Comparison of ENCODE assay signal across 10 mouse cellular contexts in genomic region chr7:144942744-144943135, GRCm38 (mm10). TPM values are rescaled to one million over a fixed set of nuclear protein-coding genes. Genes with fewer than 3 reads are reported as not detected.
DNase-seq lines count a peak whose midpoint lies in the region; ATAC-seq lines count a peak whose summit lies in the region.
"Had no signal": no experiment of that assay in that cellular context is flagged by ENCODE, and none has a peak within 500 bp of the region (broad histone marks: within the 10 kb centered on the region; RNA-seq: fewer than 3 reads in every experiment).

No protein-coding gene starts in this region.

- peak overlapping the region; percentile 98 for H3K4me2 ChIP-seq in heart, embryonic 11.5 days
- H3K4me2 ChIP-seq in intestine, embryonic 15.5 days (replicated peaks) = peak overlapping the region; percentile 96
- H3K4me2 ChIP-seq in midbrain, embryonic 14.5 days (ENCODE audit: low read length) = peak overlapping the region; percentile 96

- intact Hi-C loops in heart, postnatal 36 days (cut with DNase I) = loop anchor here (2.0 kb wide), 1 partner anchor 54 kb away; no protein-coding TSS in a partner anchor

- H3K9me3 ChIP-seq in heart, embryonic 11.5 days (replicated peaks; ENCODE audit: control insufficient read depth, low read length) = no peaks in the 10 kb centered on the region
- H3K9me3 ChIP-seq in intestine, embryonic 15.5 days = no peaks in the 10 kb centered on the region
- no peaks in the 10 kb centered on the region for H3K9me3 ChIP-seq in midbrain, embryonic 14.5 days (ENCODE audit: control insufficient read depth, low read length)
- H3K9me3 ChIP-seq: G1E had no signal

- 0% methylated on average over 20 of the region's 20 CpGs for WGBS in heart, embryonic 11.5 days (ENCODE audit: insufficient replicate concordance)
- 2% methylated on average over 20 of the region's 20 CpGs for WGBS in intestine, embryonic 15.5 days
- under 1% methylated on average over 20 of the region's 20 CpGs for WGBS in midbrain, embryonic 14.5 days

- peak overlapping the region; percentile 67 for H3K9ac ChIP-seq in heart, embryonic 11.5 days (ENCODE audit: low read depth, low read length)
- H3K9ac ChIP-seq in intestine, embryonic 15.5 days = peak overlapping the region; percentile 47
- peak overlapping the region; percentile 39; the same call in 1 of the 2 replicates for H3K9ac ChIP-seq in midbrain, embryonic 14.5 days (replicated peaks; ENCODE audit: low read length)

- peak overlapping the region; percentile 79 for H3K4me3 ChIP-seq in heart, embryonic 11.5 days (ENCODE audit: low read depth, low read length)
- peak overlapping the region; percentile 52 for H3K4me3 ChIP-seq in brown adipose tissue, adult 24 weeks (ENCODE audit: insufficient read depth, low read depth, low read length)
- H3K4me3 ChIP-seq in intestine, embryonic 15.5 days (replicated peaks) = peak overlapping the region; percentile 64
- peak overlapping the region; percentile 44 for H3K4me3 ChIP-seq in midbrain, embryonic 14.5 days (replicated peaks; ENCODE audit: low read depth, low read length)

- H3K4me1 ChIP-seq in heart, embryonic 11.5 days (ENCODE audit: control insufficient read depth, insufficient read depth, low read length) = peaks cover 15% of the 10 kb centered on the region
- peaks cover 8% of the 10 kb centered on the region for H3K4me1 ChIP-seq in brown adipose tissue, adult 24 weeks (ENCODE audit: control insufficient read depth, insufficient read depth, insufficient read length, low read length)
- H3K4me1 ChIP-seq in intestine, embryonic 15.5 days (replicated peaks) = peaks cover 32% of the 10 kb centered on the region
- peaks cover 42% of the 10 kb centered on the region for H3K4me1 ChIP-seq in midbrain, embryonic 14.5 days (ENCODE audit: control insufficient read depth, insufficient read depth, low read length)

- H3K27ac ChIP-seq in heart, embryonic 11.5 days (ENCODE audit: low read depth, low read length) = peak overlapping the region; percentile 81
- H3K27ac ChIP-seq in brown adipose tissue, adult 24 weeks (replicated peaks; ENCODE audit: low read depth, low read length) = peak overlapping the region; percentile 35
- H3K27ac ChIP-seq in intestine, embryonic 15.5 days = 0 out of 2 replicates have a peak overlapping the region, but pooled peaks have one; percentile 92
- no peak overlapping the region for H3K27ac ChIP-seq in midbrain, embryonic 14.5 days (replicated peaks; ENCODE audit: low read depth, low read length)

- DNase-seq in heart, postnatal 36 days = no peak
- DNase-seq in midbrain, embryonic 14.5 days = no peak
- DNase-seq in layer of hippocampus, adult 9-11 months = no peak
- DNase-seq in layer of hippocampus, adult 11-12 months (ENCODE audit: low spot score) = no peak

- ATAC-seq in heart, embryonic 11.5 days (replicated peaks; ENCODE audit: insufficient number of reproducible peaks, low FRiP score, low TSS enrichment) = no peak
- no peak for ATAC-seq in intestine, embryonic 15.5 days
- ATAC-seq in midbrain, embryonic 14.5 days (ENCODE audit: low FRiP score, low TSS enrichment) = no peak
- ATAC-seq in frontal cortex, adult (ENCODE audit: low TSS enrichment) = no peak

- H3K27me3 ChIP-seq in heart, embryonic 11.5 days (ENCODE audit: control insufficient read depth, insufficient read depth, low read length) = 0 out of 2 replicates have a peak, but pooled peaks cover 3% of the 10 kb centered on the region
- H3K27me3 ChIP-seq in intestine, embryonic 15.5 days (replicated peaks) = peaks cover 25% of the 10 kb centered on the region
- H3K27me3 ChIP-seq in midbrain, embryonic 14.5 days (ENCODE audit: control insufficient read depth, insufficient read depth, low read length) = peaks cover 42% of the 10 kb centered on the region

- H3K36me3 ChIP-seq in heart, embryonic 11.5 days (ENCODE audit: control insufficient read depth, insufficient read depth, low read length) = no peaks in the 10 kb centered on the region
- no peaks in the 10 kb centered on the region for H3K36me3 ChIP-seq in intestine, embryonic 15.5 days
- no peaks in the 10 kb centered on the region for H3K36me3 ChIP-seq in midbrain, embryonic 14.5 days (ENCODE audit: control insufficient read depth, insufficient read depth, low read length)
- H3K36me3 ChIP-seq: G1E had no signal

RNA-seq across cellular contexts. Expression of gene Ccnd1, which starts 3.0 kb away (rescaled TPM):
- polyA plus RNA-seq in heart, embryonic 11.5 days (2014; fragmentation: Nextera tagmentation; extraction: Ambion mirVana) = 71.3 and 100 TPM in 2 replicates
- 10 to 100 TPM; 30.6 to 35.2 TPM for total RNA-seq in heart, postnatal 36 days (2021)
- 5.2 and 5.4 TPM in 2 replicates for polyA plus RNA-seq in brown adipose tissue, adult 24 weeks (2012; ENCODE audit: insufficient read depth, insufficient read length, missing spikeins)
- 66.8 and 77.9 TPM in 2 replicates for polyA plus RNA-seq in intestine, embryonic 15.5 days (2015; fragmentation: Nextera tagmentation; extraction: Ambion mirVana)
- polyA plus RNA-seq in midbrain, embryonic 14.5 days (2014; fragmentation: Nextera tagmentation; extraction: Ambion mirVana) = 40.1 and 76.3 TPM in 2 replicates
- polyA plus RNA-seq: G1E had no signal

RNA-seq across cellular contexts. Expression of gene LTO1, which starts 27.8 kb away (rescaled TPM):
- 17.1 and 21.2 TPM in 2 replicates for polyA plus RNA-seq in heart, embryonic 11.5 days (2014; fragmentation: Nextera tagmentation; extraction: Ambion mirVana)
- total RNA-seq in heart, postnatal 36 days (2021) = 10 to 100 TPM; 13.8 to 15.4 TPM
- 20.4 and 20.7 TPM in 2 replicates for polyA plus RNA-seq in brown adipose tissue, adult 24 weeks (2012; ENCODE audit: insufficient read depth, insufficient read length, missing spikeins)
- 24.1 and 25.2 TPM in 2 replicates for polyA plus RNA-seq in intestine, embryonic 15.5 days (2015; fragmentation: Nextera tagmentation; extraction: Ambion mirVana)
- 25.4 and 34.8 TPM in 2 replicates for polyA plus RNA-seq in midbrain, embryonic 14.5 days (2014; fragmentation: Nextera tagmentation; extraction: Ambion mirVana)

RNA-seq across cellular contexts. Expression of gene Fgf15, which starts 46.4 kb away (rescaled TPM):
- polyA plus RNA-seq in heart, embryonic 11.5 days (2014; fragmentation: Nextera tagmentation; extraction: Ambion mirVana) = 0.11 and 0.13 TPM in 2 replicates
- total RNA-seq in heart, postnatal 36 days (2021) = not detected
- polyA plus RNA-seq in brown adipose tissue, adult 24 weeks (2012; ENCODE audit: insufficient read depth, insufficient read length, missing spikeins) = not detected in 2 replicates
- polyA plus RNA-seq in intestine, embryonic 15.5 days (2015; fragmentation: Nextera tagmentation; extraction: Ambion mirVana) = 0.23 TPM in 1 of 2 replicates, not detected in the other
- 44.5 and 62.6 TPM in 2 replicates for polyA plus RNA-seq in midbrain, embryonic 14.5 days (2014; fragmentation: Nextera tagmentation; extraction: Ambion mirVana)
- total RNA-seq: heart, postnatal 14 days had no signal

Comparison
In these comparisons a context has a peak if more than half of its experiments do, and no peak if none do; other contexts are left out.
1. RNA of gene Fgf15, which starts 46.4 kb away (polyA plus RNA-seq): 44.5 to 62.6 TPM in midbrain, embryonic 14.5 days; 0.23 TPM in intestine, embryonic 15.5 days, 0.11 to 0.13 TPM in heart, embryonic 11.5 days and not detected in brown adipose tissue, adult 24 weeks; every median in the first group is over 10 times any median in the second.
2. Peak in every context shown above with its lines, with median percentiles within 50 percentile points of each other: H3K4me2 ChIP-seq, H3K4me3 ChIP-seq and H3K9ac ChIP-seq.